Mouse (Mus musculus): Measurements from ENCODE around the gene BC024978. TPM values are rescaled to one million over a fixed set of nuclear protein-coding genes. Genes with fewer than 3 reads are reported as not detected.

BC024978 gene
- polyA plus RNA-seq, 1 experiment from 2014 or later, result 3.6 TPM

DNA sequence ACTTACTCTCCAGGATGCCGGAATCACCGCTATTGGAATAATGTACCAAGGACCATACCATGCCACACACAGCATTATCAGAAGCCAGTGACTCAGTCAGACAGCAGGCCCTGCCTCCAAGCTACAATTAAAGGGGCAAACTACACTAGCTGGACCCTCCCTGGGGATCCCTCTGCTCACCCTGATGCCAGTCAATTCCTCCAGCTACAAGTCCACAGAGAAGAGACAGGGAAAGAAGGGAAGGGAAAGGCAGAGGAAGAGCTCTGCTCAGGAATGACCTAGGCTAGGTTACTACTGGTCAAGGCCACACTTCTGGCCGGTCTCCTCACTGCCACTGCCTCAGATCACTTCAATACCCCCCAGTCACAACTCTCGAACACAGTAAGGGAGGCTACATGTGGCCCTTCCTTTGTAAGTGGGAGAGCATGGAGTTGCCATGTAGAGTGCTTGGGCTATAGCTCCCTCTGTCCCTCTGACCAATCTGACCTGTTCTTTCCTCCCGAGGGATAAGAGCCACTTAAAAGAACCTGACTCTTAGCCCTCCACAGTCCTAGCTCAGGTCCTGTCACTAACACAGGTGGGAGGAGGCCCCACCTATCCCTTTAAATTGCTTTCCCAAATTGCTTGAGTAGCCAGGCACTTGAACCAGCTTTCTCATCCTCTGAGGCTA lies 32.7 kb upstream of the BC024978 start:
- no peak overlapping the region for H3K27ac ChIP-seq (ENCODE audit: low read depth, low read length)
- ATAC-seq (ENCODE audit: low read depth), result no peak
- peak overlapping the region; percentile 73 for H3K4me2 ChIP-seq (ENCODE audit: low read depth, low read length)
- 92% methylated on average over 5 of the region's 5 CpGs for WGBS
- no peaks in the 10 kb centered on the region for H3K9me3 ChIP-seq (ENCODE audit: control insufficient read depth, low read length)
- H3K9ac ChIP-seq (replicated peaks; ENCODE audit: low read depth, low read length), result peak overlapping the region; percentile 37
- no peaks in the 10 kb centered on the region for H3K27me3 ChIP-seq (ENCODE audit: control insufficient read depth, insufficient read depth, low read length)
- H3K4me1 ChIP-seq (ENCODE audit: control insufficient read depth, insufficient read depth, low read length), result peaks cover 61% of the 10 kb centered on the region
- H3K36me3 ChIP-seq (ENCODE audit: control insufficient read depth, insufficient read depth, low read length), result peaks cover 22% of the 10 kb centered on the region
- peak overlapping the region; percentile 6; the same call in 1 of the 2 replicates for H3K4me3 ChIP-seq (ENCODE audit: low read depth, low read length)

DNA sequence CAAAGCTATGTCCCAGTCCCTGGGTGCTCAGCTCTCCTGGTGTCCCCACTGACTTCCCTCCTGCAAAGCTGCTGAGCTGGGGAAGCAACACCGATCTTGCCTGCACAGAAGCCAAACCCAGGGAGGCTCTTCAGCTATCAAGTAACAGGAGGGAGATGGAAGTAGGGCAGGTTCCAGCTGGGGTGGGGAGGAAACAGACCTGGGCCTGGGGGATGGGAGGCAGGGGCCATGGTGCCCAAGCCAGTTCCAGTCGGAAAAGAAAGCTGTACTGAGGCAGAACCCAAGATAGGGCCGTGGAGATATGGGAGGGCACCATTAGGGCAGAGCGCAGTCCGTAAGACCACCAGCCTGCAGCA lies 32.2 kb upstream of the BC024978 start:
- ATAC-seq (ENCODE audit: low read depth), result no peak
- peaks cover 17% of the 10 kb centered on the region for H3K36me3 ChIP-seq (ENCODE audit: control insufficient read depth, insufficient read depth, low read length)
- peak overlapping the region; percentile 73 for H3K4me2 ChIP-seq (ENCODE audit: low read depth, low read length)
- H3K9ac ChIP-seq (replicated peaks; ENCODE audit: low read depth, low read length), result peak overlapping the region; percentile 37
- peaks cover 61% of the 10 kb centered on the region for H3K4me1 ChIP-seq (ENCODE audit: control insufficient read depth, insufficient read depth, low read length)
- WGBS, result 81% methylated on average over 5 of the region's 5 CpGs
- H3K4me3 ChIP-seq (ENCODE audit: low read depth, low read length), result peak overlapping the region; percentile 6; the same call in 1 of the 2 replicates
- no peak overlapping the region for H3K27ac ChIP-seq (ENCODE audit: low read depth, low read length)
- H3K27me3 ChIP-seq (ENCODE audit: control insufficient read depth, insufficient read depth, low read length), result no peaks in the 10 kb centered on the region
- no peaks in the 10 kb centered on the region for H3K9me3 ChIP-seq (ENCODE audit: control insufficient read depth, low read length)

DNA sequence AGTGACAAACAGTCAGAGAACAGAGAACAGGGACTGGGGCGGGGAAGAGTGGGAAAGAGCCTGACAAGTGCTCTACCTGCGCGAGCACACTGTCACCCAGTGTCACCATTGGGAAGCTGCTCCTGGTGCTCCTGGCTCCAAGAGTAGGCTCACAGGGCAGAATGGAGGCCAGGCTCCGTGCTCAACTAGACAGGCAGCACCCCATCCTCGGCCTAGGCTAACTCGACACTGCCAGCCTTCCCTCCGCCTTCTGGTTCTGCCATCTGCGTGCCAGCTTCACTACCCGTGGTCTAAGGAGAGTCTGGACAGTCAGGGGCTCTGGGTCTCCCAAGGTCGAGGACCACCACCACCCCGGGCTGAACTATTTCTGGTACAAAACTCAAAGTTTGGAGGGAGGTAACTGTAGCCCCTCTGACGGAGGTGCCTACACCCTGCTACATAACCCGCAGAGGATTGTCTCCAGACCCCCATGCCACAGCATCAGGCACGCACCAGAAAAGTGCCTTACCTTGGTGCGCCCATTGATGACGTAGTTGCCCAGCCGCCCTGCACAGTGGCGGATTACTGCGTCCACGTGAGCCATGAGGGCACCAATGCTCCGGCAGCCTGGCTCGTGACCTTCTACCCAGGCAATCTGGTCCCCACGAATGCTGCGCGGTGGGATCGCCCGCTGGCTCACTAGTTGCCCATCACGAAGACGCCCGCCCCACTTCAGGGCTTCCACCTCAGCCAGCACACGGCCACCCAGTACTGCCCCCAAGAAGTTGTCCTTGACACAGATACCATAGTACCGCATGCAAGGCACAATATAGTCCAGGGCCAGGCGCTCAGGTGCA lies 31.3 kb upstream of the BC024978 start:
- H3K4me1 ChIP-seq (ENCODE audit: control insufficient read depth, insufficient read depth, low read length), result peaks cover 61% of the 10 kb centered on the region

DNA sequence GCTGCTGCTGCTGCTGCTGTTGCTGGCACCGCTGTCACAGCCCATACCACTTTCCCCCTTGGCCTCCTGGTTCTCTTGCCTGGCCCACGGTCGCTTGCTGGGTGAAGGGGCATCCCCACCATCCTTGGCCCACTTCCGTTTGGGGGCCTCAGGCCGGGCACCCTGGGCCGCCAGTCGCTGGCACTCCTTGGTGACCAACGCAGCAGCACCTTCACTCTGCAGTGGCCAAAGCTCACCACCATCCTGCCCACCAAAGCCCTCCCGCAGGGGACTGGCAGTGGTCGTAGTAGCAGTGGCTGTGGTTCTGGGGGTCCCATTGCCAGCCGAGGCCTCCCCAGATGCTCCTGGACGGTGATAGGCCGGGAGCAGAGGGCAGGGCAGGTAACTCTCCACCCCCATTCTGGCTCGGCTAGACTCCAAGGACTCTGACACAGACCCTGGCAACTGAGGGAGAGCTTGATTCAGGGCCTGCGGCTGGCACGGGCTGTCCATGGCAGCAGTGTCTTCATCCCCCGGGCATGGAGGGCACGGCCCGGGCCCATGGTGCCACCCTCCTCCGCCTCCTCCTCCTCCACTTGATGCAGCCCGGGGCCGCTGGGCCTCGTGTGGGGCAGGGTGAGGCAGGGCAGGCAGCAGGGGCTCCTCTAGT lies 30.4 kb upstream of the BC024978 start:
- H3K4me1 ChIP-seq (ENCODE audit: control insufficient read depth, insufficient read depth, low read length), result peaks cover 57% of the 10 kb centered on the region

More for the DNA sequence above, 31.3 kb upstream of the BC024978 start:
- Histone ChIP-seq H3K27ac (ENCODE audit: low read depth, low read length) (no peak overlapping the region), H3K4me2 (ENCODE audit: low read depth, low read length) (peak overlapping the region; percentile 73), H3K27me3 (ENCODE audit: control insufficient read depth, insufficient read depth, low read length) (no peaks in the 10 kb centered on the region), H3K9me3 (ENCODE audit: control insufficient read depth, low read length) (no peaks in the 10 kb centered on the region), H3K9ac (replicated peaks; ENCODE audit: low read depth, low read length) (peak overlapping the region; percentile 78), H3K4me3 (ENCODE audit: low read depth, low read length) (peak overlapping the region; percentile 70), H3K36me3 (ENCODE audit: control insufficient read depth, insufficient read depth, low read length) (peaks cover 9% of the 10 kb centered on the region; the same call in 1 of the 2 replicates)
- 83% methylated on average over 32 of the region's 33 CpGs for WGBS
- no peak for ATAC-seq (ENCODE audit: low read depth)

DNA sequence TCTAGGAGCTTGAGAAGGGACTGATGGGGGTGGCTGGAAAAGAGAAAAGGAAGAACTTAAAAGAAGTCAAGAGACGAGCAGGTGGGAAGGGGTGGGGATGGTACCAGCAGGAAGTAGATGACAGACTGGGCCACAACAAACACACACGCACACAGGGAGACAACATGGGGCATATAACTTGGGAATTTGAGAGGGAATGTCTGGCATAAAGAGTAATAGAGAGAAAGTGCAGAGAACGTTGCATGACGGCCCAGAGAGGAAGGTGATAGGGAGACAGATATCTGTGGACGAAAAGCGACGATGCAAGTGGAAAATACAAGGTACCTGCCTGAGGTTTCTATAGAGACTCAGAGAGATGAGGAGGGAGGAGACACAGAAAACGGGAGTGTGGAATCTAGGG lies 29.9 kb upstream of the BC024978 start:
- Histone ChIP-seq H3K36me3 (ENCODE audit: control insufficient read depth, insufficient read depth, low read length) (peaks cover 2% of the 10 kb centered on the region; the same call in 1 of the 2 replicates), H3K4me1 (ENCODE audit: control insufficient read depth, insufficient read depth, low read length) (peaks cover 53% of the 10 kb centered on the region), H3K4me3 (ENCODE audit: low read depth, low read length) (peak overlapping the region; percentile 70), H3K27me3 (ENCODE audit: control insufficient read depth, insufficient read depth, low read length) (no peaks in the 10 kb centered on the region), H3K27ac (ENCODE audit: low read depth, low read length) (peak overlapping the region; percentile 98), H3K9ac (replicated peaks; ENCODE audit: low read depth, low read length) (peak overlapping the region; percentile 78), H3K9me3 (ENCODE audit: control insufficient read depth, low read length) (no peaks in the 10 kb centered on the region), H3K4me2 (ENCODE audit: low read depth, low read length) (peak overlapping the region; percentile 73)
- 5% methylated on average over 8 of the region's 8 CpGs for WGBS
- ATAC-seq (ENCODE audit: low read depth), result no peak

More for the DNA sequence above, 30.4 kb upstream of the BC024978 start:
- H3K9ac ChIP-seq (replicated peaks; ENCODE audit: low read depth, low read length), result peak overlapping the region; percentile 78
- H3K9me3 ChIP-seq (ENCODE audit: control insufficient read depth, low read length), result no peaks in the 10 kb centered on the region
- ATAC-seq (ENCODE audit: low read depth), result peak; percentile 5; the same call in 1 of the 2 replicates
- peak overlapping the region; percentile 70 for H3K4me3 ChIP-seq (ENCODE audit: low read depth, low read length)
- peaks cover 2% of the 10 kb centered on the region; the same call in 1 of the 2 replicates for H3K36me3 ChIP-seq (ENCODE audit: control insufficient read depth, insufficient read depth, low read length)
- 67% methylated on average over 23 of the region's 23 CpGs for WGBS
- no peak overlapping the region for H3K27ac ChIP-seq (ENCODE audit: low read depth, low read length)
- H3K4me2 ChIP-seq (ENCODE audit: low read depth, low read length), result peak overlapping the region; percentile 73
- H3K27me3 ChIP-seq (ENCODE audit: control insufficient read depth, insufficient read depth, low read length), result no peaks in the 10 kb centered on the region

DNA sequence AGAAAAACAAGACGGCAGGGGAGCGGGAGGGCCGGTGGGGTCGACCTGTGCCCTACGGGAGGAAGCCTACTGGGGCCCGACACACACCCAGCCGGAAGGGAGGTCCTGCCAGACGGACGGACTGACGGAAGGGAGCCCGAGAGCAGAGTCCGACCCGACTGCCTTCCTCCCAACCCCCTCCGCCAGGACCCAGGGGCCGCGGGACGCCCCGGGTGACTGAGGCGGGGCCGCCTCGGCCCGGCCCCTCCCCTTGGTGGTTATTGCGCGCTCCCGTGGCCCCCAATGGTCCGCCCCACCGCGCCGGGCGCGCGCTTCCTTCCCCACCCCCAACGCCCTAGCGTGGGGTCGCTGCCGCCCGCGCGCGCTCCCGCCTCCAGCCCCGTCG lies 29.4 kb upstream of the BC024978 start:
- Histone ChIP-seq H3K27me3 (ENCODE audit: control insufficient read depth, insufficient read depth, low read length) (no peaks in the 10 kb centered on the region), H3K9ac (replicated peaks; ENCODE audit: low read depth, low read length) (peak overlapping the region; percentile 78), H3K36me3 (ENCODE audit: control insufficient read depth, insufficient read depth, low read length) (peaks cover 6% of the 10 kb centered on the region; the same call in 1 of the 2 replicates), H3K9me3 (ENCODE audit: control insufficient read depth, low read length) (no peaks in the 10 kb centered on the region), H3K27ac (ENCODE audit: low read depth, low read length) (peak overlapping the region; percentile 98), H3K4me2 (ENCODE audit: low read depth, low read length) (peak overlapping the region; percentile 73), H3K4me1 (ENCODE audit: control insufficient read depth, insufficient read depth, low read length) (peaks cover 48% of the 10 kb centered on the region), H3K4me3 (ENCODE audit: low read depth, low read length) (peak overlapping the region; percentile 70)
- 1% methylated on average over 36 of the region's 43 CpGs for WGBS
- peak; percentile 56 for ATAC-seq (ENCODE audit: low read depth)

DNA sequence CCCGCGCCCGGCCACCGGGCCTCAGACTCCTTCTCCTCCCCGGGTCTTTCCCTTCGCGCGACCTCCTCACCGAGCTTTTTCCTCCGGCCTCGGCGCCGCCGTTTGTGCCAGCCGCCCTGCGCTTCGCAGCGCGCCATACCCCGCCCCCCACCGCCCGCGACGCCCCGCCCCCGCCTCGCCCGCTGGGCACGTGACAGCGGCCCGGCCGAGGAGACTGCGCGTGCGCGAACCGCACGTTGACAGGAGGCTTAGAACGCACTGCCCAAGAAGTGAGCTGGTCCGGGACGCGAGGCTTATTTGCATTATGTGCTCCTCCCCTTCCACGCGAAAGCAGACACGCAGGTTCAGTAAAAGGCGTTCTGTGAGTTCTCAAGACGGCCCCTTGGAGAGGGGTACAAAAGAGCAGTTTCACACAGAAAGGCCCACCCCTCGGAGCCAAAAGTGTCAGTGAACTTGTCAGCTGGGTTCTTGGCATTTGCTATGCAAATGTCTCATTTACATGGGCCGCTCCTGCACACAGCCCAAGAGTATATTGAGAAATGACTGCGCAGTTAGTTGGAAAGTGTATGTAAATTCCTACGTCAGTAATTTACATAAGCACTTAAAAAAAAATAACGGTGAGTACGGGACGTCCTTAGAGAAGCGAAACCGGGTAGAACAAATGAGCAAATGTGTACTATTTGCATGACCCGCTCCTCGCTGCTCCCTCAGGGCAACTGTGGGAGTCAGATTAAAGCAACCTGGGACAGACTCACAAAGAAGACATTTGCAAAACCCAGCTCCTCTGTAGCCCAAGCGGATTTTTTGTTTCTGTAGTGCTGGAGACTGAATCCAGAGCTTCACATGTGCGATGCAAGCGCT lies 28.7 kb upstream of the BC024978 start, which contains the start of gene Egln2:
Gene Egln2 (minus strand): TSS at position 189 of the 861 bp plus-strand sequence.
- no peaks in the 10 kb centered on the region for H3K9me3 ChIP-seq (ENCODE audit: control insufficient read depth, low read length)
- H3K4me1 ChIP-seq (ENCODE audit: control insufficient read depth, insufficient read depth, low read length), result peaks cover 42% of the 10 kb centered on the region
- H3K9ac ChIP-seq (replicated peaks; ENCODE audit: low read depth, low read length), result peak within 1 kb of the TSS; percentile 78
- peak within 1 kb of the TSS; percentile 70 for H3K4me3 ChIP-seq (ENCODE audit: low read depth, low read length)
- peaks cover 4% of the 10 kb centered on the region; the same call in 1 of the 2 replicates for H3K36me3 ChIP-seq (ENCODE audit: control insufficient read depth, insufficient read depth, low read length)
- WGBS, result 1% methylated on average over 61 of the region's 61 CpGs
- H3K27me3 ChIP-seq (ENCODE audit: control insufficient read depth, insufficient read depth, low read length), result no peaks in the 10 kb centered on the region
- peak within 1 kb of the TSS; percentile 73 for H3K4me2 ChIP-seq (ENCODE audit: low read depth, low read length)
- H3K27ac ChIP-seq (ENCODE audit: low read depth, low read length), result peak within 1 kb of the TSS; percentile 98
- peak; percentile 79 for ATAC-seq (ENCODE audit: low read depth)

DNA sequence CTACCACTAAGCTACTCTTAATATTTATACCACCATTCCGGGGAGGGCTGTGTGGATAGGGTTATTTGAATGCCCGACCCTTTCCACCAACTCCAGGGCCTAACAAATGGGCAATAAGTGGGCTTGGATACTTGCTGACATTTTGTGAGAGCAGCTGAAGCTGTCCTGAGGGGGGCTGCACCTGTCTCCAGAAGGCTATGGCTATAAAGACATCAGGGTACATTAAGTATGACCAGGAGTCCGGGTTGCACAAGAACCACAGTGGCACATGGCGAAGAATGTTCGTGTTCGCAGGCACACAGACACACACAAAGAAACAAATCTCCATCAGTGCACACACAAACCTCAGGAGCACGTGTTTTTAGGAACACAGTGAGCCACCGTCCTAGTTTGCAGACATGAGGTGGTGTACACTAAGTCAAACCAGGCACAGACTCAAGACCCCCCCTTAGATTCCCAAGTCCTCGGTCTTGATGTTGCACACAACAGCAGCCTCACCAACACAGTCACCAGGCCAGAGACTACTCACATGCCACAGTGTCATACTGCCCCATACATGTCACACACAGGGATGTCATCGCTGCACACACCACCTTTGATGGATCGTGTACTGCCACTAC lies 28.0 kb upstream of the BC024978 start:
- Histone ChIP-seq H3K4me3 (ENCODE audit: low read depth, low read length) (peak overlapping the region; percentile 70), H3K36me3 (ENCODE audit: control insufficient read depth, insufficient read depth, low read length) (peaks cover 8% of the 10 kb centered on the region), H3K27me3 (ENCODE audit: control insufficient read depth, insufficient read depth, low read length) (no peaks in the 10 kb centered on the region), H3K9ac (replicated peaks; ENCODE audit: low read depth, low read length) (peak overlapping the region; percentile 78; the same call in 1 of the 2 replicates), H3K4me1 (ENCODE audit: control insufficient read depth, insufficient read depth, low read length) (peaks cover 36% of the 10 kb centered on the region), H3K27ac (ENCODE audit: low read depth, low read length) (peak overlapping the region; percentile 98), H3K9me3 (ENCODE audit: control insufficient read depth, low read length) (no peaks in the 10 kb centered on the region), H3K4me2 (ENCODE audit: low read depth, low read length) (peak overlapping the region; percentile 73)
- ATAC-seq (ENCODE audit: low read depth), result peak; percentile 1; the same call in 1 of the 2 replicates
- WGBS, result 69% methylated on average over 11 of the region's 11 CpGs
